Mouse (Mus musculus) myocyte (in vitro differentiated cells): Measurements from ENCODE around the gene Cfb. TPM values are rescaled to one million over a fixed set of nuclear protein-coding genes. Genes with fewer than 3 reads are reported as not detected.
A peak's percentile ranks its signal among the peaks of the same experiment; 100 is the strongest.

Experiments used
- H3K27me3 ChIP-seq: one replicate; pipeline ENCODE4 v1.6.1; 2011; ENCODE audit not compliant: control insufficient read depth, insufficient read depth, insufficient read length
- H3K36me3 ChIP-seq: one replicate; pipeline ENCODE4 v1.6.1; 2011; ENCODE audit not compliant: control insufficient read depth, insufficient read depth
- H3K4me2 ChIP-seq: one replicate; pipeline ENCODE4 v1.6.1; 2011; ENCODE audit warnings: low read depth, control low read depth
- H3K4me3 ChIP-seq: one replicate; pipeline ENCODE4 v1.5.1; 2011; ENCODE audit warnings: mild to moderate bottlenecking, control low read depth, moderate library complexity
- H3K79me2 ChIP-seq: one replicate; pipeline ENCODE4 v1.6.1; 2011; ENCODE audit not compliant: control insufficient read depth, insufficient read depth
- H3ac ChIP-seq: one replicate; pipeline ENCODE4 v1.6.1; 2011; ENCODE audit not compliant: control insufficient read depth, insufficient read length
- CEBPB ChIP-seq: IDR thresholded peaks from 2 replicates; pipeline ENCODE4 v1.6.1; 2011; ENCODE audit warnings: mild to moderate bottlenecking, moderate library complexity; ENCODE audit not compliant: poor library complexity, insufficient read depth, severe bottlenecking
- E2F4 ChIP-seq: IDR thresholded peaks from one replicate; pipeline ENCODE4 v1.6.1; 2011; ENCODE audit warnings: mild to moderate bottlenecking, control low read depth, moderate library complexity; ENCODE audit not compliant: insufficient read depth
- MAX ChIP-seq: IDR thresholded peaks from one replicate; pipeline ENCODE4 v1.6.1; 2011; ENCODE audit warnings: low read depth, mild to moderate bottlenecking, control low read depth
- MYOD1 ChIP-seq, 3 experiments: IDR thresholded peaks; one replicate each; pipeline ENCODE4 v1.6.1; 2011; ENCODE audit warnings: control low read depth in 2 of 3, low read depth in 2 of 3, mild to moderate bottlenecking in 2 of 3, moderate library complexity in 1 of 3; ENCODE audit not compliant: insufficient read length in 2 of 3, control insufficient read depth in 1 of 3
- MYOG ChIP-seq, 3 experiments: IDR thresholded peaks; one replicate each; pipeline ENCODE4 v1.6.1; 2011; ENCODE audit warnings: control low read depth in 2 of 3, low read depth in 2 of 3, mild to moderate bottlenecking in 2 of 3; ENCODE audit not compliant: insufficient read length in 2 of 3, control insufficient read depth in 1 of 3, insufficient read depth in 1 of 3
- POLR2A ChIP-seq: IDR thresholded peaks from one replicate; pipeline ENCODE4 v1.6.1; 2011; ENCODE audit warnings: low read depth, mild to moderate bottlenecking, control low read depth, moderate library complexity; ENCODE audit not compliant: insufficient read length
- POLR2AphosphoS2 ChIP-seq: IDR thresholded peaks from one replicate; pipeline ENCODE4 v1.6.1; 2011; ENCODE audit warnings: low read depth, control low read depth; ENCODE audit not compliant: insufficient read length
- REST ChIP-seq: IDR thresholded peaks from one replicate; pipeline ENCODE4 v1.6.1; 2011; ENCODE audit warnings: mild to moderate bottlenecking, control low read depth, moderate library complexity; ENCODE audit not compliant: insufficient read depth, insufficient read length
- SRF ChIP-seq: IDR thresholded peaks from one replicate; pipeline ENCODE4 v1.6.1; 2011; ENCODE audit warnings: low read depth; ENCODE audit not compliant: control insufficient read depth, insufficient read length
- TCF12 ChIP-seq: IDR thresholded peaks from one replicate; pipeline ENCODE4 v1.6.1; 2011; ENCODE audit warnings: mild to moderate bottlenecking, control low read depth; ENCODE audit not compliant: poor library complexity, insufficient read depth, severe bottlenecking
- TCF3 ChIP-seq: IDR thresholded peaks from one replicate; pipeline ENCODE4 v1.6.1; 2011; ENCODE audit warnings: low read depth, control low read depth; ENCODE audit not compliant: insufficient read length
- USF1 ChIP-seq: IDR thresholded peaks from one replicate; pipeline ENCODE4 v1.6.1; 2011; ENCODE audit warnings: low read depth, mild to moderate bottlenecking, control low read depth, moderate library complexity
- polyA plus RNA-seq: library from polyadenylated mRNA; unstranded; fragments of >200 nt; fragmentation: generic; extraction: Trizol; gene quantifications from one replicate; pipeline ENCODE4 v1.2.1, GENCODE M21; 2012; ENCODE audit warnings: missing spikeins

The Cfb gene
- polyA plus RNA-seq, 1 experiment = 0.37 TPM

GRCm38 (mm10) chr17:34893072-34893824, 30.9 kb upstream of the Cfb start:
- peak overlapping the region; percentile 66 for H3K4me2 ChIP-seq
- H3K4me3 ChIP-seq = peak overlapping the region; percentile 29
- no peaks in the 10 kb centered on the region for H3K79me2 ChIP-seq
- TF ChIP-seq MAX (no peak), CEBPB (no peak), SRF (no peak), POLR2A (no peak), POLR2AphosphoS2 (no peak), USF1 (no peak), REST (no peak), MYOG (IDR thresholded peaks at IDR 0.05; ENCODE audit: control insufficient read depth in 1 of 3, insufficient read depth in 1 of 3, insufficient read length in 2 of 3, low read depth in 2 of 3) (no peak), E2F4 (no peak), MYOD1 (IDR thresholded peaks at IDR 0.05; ENCODE audit: control insufficient read depth in 1 of 3, insufficient read length in 2 of 3, low read depth in 2 of 3) (no peak), TCF3 (no peak), TCF12 (no peak)
- H3ac ChIP-seq = peak overlapping the region; percentile 48
- H3K27me3 ChIP-seq = no peaks in the 10 kb centered on the region
- H3K36me3 ChIP-seq = no peaks in the 10 kb centered on the region

- H3ac ChIP-seq = no peak overlapping the region
- no peaks in the 10 kb centered on the region for H3K27me3 ChIP-seq
- H3K36me3 ChIP-seq = no peaks in the 10 kb centered on the region
- H3K4me3 ChIP-seq = no peak overlapping the region
- H3K79me2 ChIP-seq = no peaks in the 10 kb centered on the region
- no peak overlapping the region for H3K4me2 ChIP-seq
- TF ChIP-seq MYOD1 (IDR thresholded peaks at IDR 0.05; ENCODE audit: control insufficient read depth in 1 of 3, insufficient read length in 2 of 3, low read depth in 2 of 3) = no peak
- TF ChIP-seq POLR2A = no peak
- no peak for TF ChIP-seq E2F4
- no peak for TF ChIP-seq POLR2AphosphoS2
- TF ChIP-seq MYOG (IDR thresholded peaks at IDR 0.05; ENCODE audit: control insufficient read depth in 1 of 3, insufficient read depth in 1 of 3, insufficient read length in 2 of 3, low read depth in 2 of 3) = no peak
- TF ChIP-seq MAX = no peak
- TF ChIP-seq CEBPB = no peak
- no peak for TF ChIP-seq TCF12
- no peak for TF ChIP-seq REST
- TF ChIP-seq TCF3 = no peak
- TF ChIP-seq USF1 = no peak
- no peak for TF ChIP-seq SRF
Measured at GRCm38 (mm10) chr17:34891377-34891776, 29.1 kb upstream of the Cfb start.

GRCm38 (mm10) chr17:34890074-34890743, 27.9 kb upstream of the Cfb start:
- H3K36me3 ChIP-seq = no peaks in the 10 kb centered on the region
- TF ChIP-seq TCF12 (no peak), POLR2A (no peak), MAX (no peak), E2F4 (no peak), REST (no peak), POLR2AphosphoS2 (no peak), SRF (no peak), MYOD1 (IDR thresholded peaks at IDR 0.05; ENCODE audit: control insufficient read depth in 1 of 3, insufficient read length in 2 of 3, low read depth in 2 of 3) (no peak), CEBPB (no peak), TCF3 (no peak), USF1 (no peak), MYOG (IDR thresholded peaks at IDR 0.05; ENCODE audit: control insufficient read depth in 1 of 3, insufficient read depth in 1 of 3, insufficient read length in 2 of 3, low read depth in 2 of 3) (no peak)
- H3K79me2 ChIP-seq = no peaks in the 10 kb centered on the region
- no peak overlapping the region for H3ac ChIP-seq
- H3K27me3 ChIP-seq = no peaks in the 10 kb centered on the region
- no peak overlapping the region for H3K4me3 ChIP-seq
- no peak overlapping the region for H3K4me2 ChIP-seq

GRCm38 (mm10) chr17:34887942-34888341, 25.6 kb upstream of the Cfb start:
- TF ChIP-seq TCF12 = no peak
- no peak for TF ChIP-seq MYOG (IDR thresholded peaks at IDR 0.05; ENCODE audit: control insufficient read depth in 1 of 3, insufficient read depth in 1 of 3, insufficient read length in 2 of 3, low read depth in 2 of 3)
- TF ChIP-seq POLR2A = no peak
- TF ChIP-seq SRF = no peak
- TF ChIP-seq MAX = no peak
- TF ChIP-seq TCF3 = no peak
- no peaks in the 10 kb centered on the region for H3K79me2 ChIP-seq
- no peaks in the 10 kb centered on the region for H3K27me3 ChIP-seq
- no peaks in the 10 kb centered on the region for H3K36me3 ChIP-seq
- no peak overlapping the region for H3K4me3 ChIP-seq
- no peak overlapping the region for H3ac ChIP-seq
- no peak overlapping the region for H3K4me2 ChIP-seq

- Histone ChIP-seq H3K36me3 (no peaks in the 10 kb centered on the region), H3ac (no peak overlapping the region), H3K4me2 (no peak overlapping the region), H3K27me3 (no peaks in the 10 kb centered on the region), H3K4me3 (no peak overlapping the region), H3K79me2 (no peaks in the 10 kb centered on the region)
- no peak for TF ChIP-seq POLR2A
- no peak for TF ChIP-seq MAX
- TF ChIP-seq CEBPB = no peak
- TF ChIP-seq USF1 = no peak
- TF ChIP-seq MYOD1 (IDR thresholded peaks at IDR 0.05; ENCODE audit: control insufficient read depth in 1 of 3, insufficient read length in 2 of 3, low read depth in 2 of 3) = no peak
- TF ChIP-seq TCF12 = no peak
- no peak for TF ChIP-seq TCF3
- no peak for TF ChIP-seq E2F4
- TF ChIP-seq POLR2AphosphoS2 = no peak
- TF ChIP-seq MYOG (IDR thresholded peaks at IDR 0.05; ENCODE audit: control insufficient read depth in 1 of 3, insufficient read depth in 1 of 3, insufficient read length in 2 of 3, low read depth in 2 of 3) = no peak
Measured at GRCm38 (mm10) chr17:34885615-34886014, 23.3 kb upstream of the Cfb start.
